Mouse (Mus musculus) limb, embryonic 10.5 days (tissue): ENCODE data around the gene Syt7. TPM values are rescaled to one million over a fixed set of nuclear protein-coding genes. Genes with fewer than 3 reads are reported as not detected.

Experiments used
- DNase-seq: peaks from one replicate; pipeline ENCODE4 v3.0.0-alpha.2; 2017; ENCODE audit warnings: low spot score
- H3K27ac ChIP-seq: fragments of 300-500 bp; sonication (generic); 2 replicates; pipeline ENCODE4 v1.5.1; 2016; ENCODE audit warnings: mild to moderate bottlenecking
- H3K27me3 ChIP-seq: fragments of 300-500 bp; sonication (generic); 2 replicates; pipeline ENCODE4 v1.6.1; 2016; ENCODE audit warnings: low read depth, mild to moderate bottlenecking; ENCODE audit not compliant: poor library complexity, severe bottlenecking
- H3K36me3 ChIP-seq: fragments of 300-500 bp; sonication (generic); 2 replicates; pipeline ENCODE4 v1.6.1; 2016; ENCODE audit warnings: mild to moderate bottlenecking, moderate library complexity
- H3K4me1 ChIP-seq: fragments of 300-500 bp; sonication (generic); 2 replicates; pipeline ENCODE4 v1.6.1; 2016
- H3K4me3 ChIP-seq: fragments of 300-500 bp; sonication (generic); 2 replicates; pipeline ENCODE4 v1.5.1; 2016; ENCODE audit warnings: mild to moderate bottlenecking, moderate library complexity
- H3K9me3 ChIP-seq: fragments of 300-500 bp; sonication (generic); replicated peaks from 2 replicates; pipeline ENCODE4 v1.6.1; 2016; ENCODE audit warnings: mild to moderate bottlenecking
- WGBS: fragments of 180-500 bp; shearing (Covaris S2); methylation state at CpG from one replicate; pipeline ENCODE4 v1.1.7; 2016; 5-methylcytosine and 5-hydroxymethylcytosine counted together
- polyA plus RNA-seq: library from polyadenylated mRNA; unstranded; fragments of >200 nt; fragmentation: Nextera tagmentation; extraction: Ambion mirVana; gene quantifications from 2 replicates; pipeline ENCODE4 v1.2.1, GENCODE M21; 2016

The Syt7 gene
- polyA plus RNA-seq, 1 experiment from 2014 or later: 0.33 TPM

DNA sequence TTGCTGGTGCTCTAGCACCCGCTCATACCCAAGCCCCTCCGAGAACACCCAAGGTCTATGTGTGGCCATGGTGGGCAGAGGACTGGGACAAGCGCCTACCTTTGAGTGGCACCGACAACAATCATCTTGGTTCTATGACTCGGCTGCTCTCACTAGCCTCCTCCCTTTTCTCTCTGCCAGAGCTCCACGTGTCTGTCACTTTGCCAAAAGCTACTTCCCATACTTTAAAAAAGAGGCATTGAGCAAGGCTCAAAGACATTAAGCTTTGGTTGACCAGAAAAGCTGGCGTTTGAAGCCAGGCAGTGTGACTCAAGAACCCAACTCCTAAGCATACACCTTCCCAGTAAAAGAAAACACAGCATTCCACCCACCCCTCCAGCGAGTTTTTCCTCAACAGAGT, 69.2 kb downstream of the Syt7 start:
- WGBS: 39% methylated on average over 8 of the region's 8 CpGs
- Histone ChIP-seq H3K9me3 (no peaks in the 10 kb centered on the region), H3K4me1 (peaks cover 27% of the 10 kb centered on the region), H3K27me3 (peaks cover 100% of the 10 kb centered on the region), H3K27ac (no peak overlapping the region), H3K4me3 (peak overlapping the region; percentile 61), H3K36me3 (no peaks in the 10 kb centered on the region)
- no peak for DNase-seq

DNA sequence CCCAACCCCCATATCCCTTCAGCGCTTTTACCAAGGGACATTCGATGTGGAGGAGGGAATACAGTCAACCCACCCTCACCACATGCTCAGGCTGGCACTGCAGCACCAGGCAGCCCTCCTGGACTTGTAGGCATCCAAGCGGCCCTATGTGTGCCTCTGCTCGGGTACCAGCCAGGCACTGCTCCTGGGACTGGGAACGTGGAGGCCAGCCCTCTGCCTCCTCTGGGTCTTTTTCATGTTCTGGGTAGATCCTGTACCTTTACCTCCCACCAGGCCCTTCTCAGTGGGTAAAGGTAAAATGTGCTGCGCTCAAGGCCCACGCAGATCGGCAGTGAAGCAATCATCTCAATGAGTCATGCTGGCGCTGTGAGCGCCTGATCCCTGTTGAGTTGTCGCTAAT, 71.0 kb downstream of the Syt7 start:
- Histone ChIP-seq H3K36me3 (no peaks in the 10 kb centered on the region), H3K9me3 (no peaks in the 10 kb centered on the region), H3K27ac (no peak overlapping the region), H3K27me3 (peaks cover 94% of the 10 kb centered on the region), H3K4me1 (peaks cover 33% of the 10 kb centered on the region), H3K4me3 (no peak overlapping the region)
- DNase-seq: no peak
- WGBS: 55% methylated on average over 11 of the region's 11 CpGs

DNA sequence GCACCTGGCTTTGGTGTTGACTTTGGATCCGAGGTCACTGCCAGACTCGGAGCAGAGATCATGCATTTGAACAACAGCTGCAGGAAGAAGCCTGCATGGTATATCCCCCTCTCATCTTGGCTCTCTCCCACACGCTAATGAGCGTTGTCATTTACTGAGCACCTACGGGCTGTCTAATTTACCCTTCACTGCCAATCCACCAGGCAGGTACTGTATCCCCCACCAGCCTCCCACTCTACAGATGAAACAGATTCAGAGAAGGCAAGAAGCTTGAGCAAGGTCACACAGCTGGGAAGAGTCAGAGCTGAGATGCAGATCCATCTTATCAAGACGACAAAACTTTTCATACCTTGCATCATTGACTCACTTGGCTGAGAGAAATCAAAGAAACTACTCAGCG, 72.7 kb downstream of the Syt7 start:
- H3K36me3 ChIP-seq: no peaks in the 10 kb centered on the region
- DNase-seq: no peak
- no peak overlapping the region for H3K4me3 ChIP-seq
- no peak overlapping the region for H3K27ac ChIP-seq
- H3K27me3 ChIP-seq: peaks cover 77% of the 10 kb centered on the region
- WGBS: 44% methylated on average over 7 of the region's 7 CpGs
- H3K4me1 ChIP-seq: peaks cover 28% of the 10 kb centered on the region
- no peaks in the 10 kb centered on the region for H3K9me3 ChIP-seq

DNA sequence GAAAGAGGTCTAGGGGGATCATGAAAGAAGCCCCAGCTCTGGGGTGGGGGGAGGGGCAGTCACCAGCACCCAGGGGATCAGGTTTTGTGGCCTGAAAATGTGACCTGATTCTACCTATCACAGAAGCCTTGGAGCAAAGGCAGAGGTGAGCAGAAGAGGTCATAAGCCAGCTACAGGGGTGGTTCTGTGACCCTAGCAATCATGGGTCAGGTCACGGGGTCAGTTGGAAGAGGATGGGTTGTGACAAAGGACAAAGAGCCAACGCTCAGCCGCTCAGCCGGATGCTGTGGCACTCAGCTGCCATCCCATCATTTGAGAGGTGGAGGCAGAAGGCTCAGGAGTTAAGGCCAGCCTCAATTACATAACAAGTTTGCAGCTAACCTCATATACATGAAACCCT, 75.5 kb downstream of the Syt7 start:
- Histone ChIP-seq H3K27me3 (peaks cover 52% of the 10 kb centered on the region), H3K36me3 (no peaks in the 10 kb centered on the region), H3K9me3 (no peaks in the 10 kb centered on the region), H3K4me3 (no peak overlapping the region), H3K27ac (no peak overlapping the region; the same call in 1 of the 2 replicates), H3K4me1 (peaks cover 21% of the 10 kb centered on the region)
- 21% methylated on average over 4 of the region's 4 CpGs for WGBS
- no peak for DNase-seq

DNA sequence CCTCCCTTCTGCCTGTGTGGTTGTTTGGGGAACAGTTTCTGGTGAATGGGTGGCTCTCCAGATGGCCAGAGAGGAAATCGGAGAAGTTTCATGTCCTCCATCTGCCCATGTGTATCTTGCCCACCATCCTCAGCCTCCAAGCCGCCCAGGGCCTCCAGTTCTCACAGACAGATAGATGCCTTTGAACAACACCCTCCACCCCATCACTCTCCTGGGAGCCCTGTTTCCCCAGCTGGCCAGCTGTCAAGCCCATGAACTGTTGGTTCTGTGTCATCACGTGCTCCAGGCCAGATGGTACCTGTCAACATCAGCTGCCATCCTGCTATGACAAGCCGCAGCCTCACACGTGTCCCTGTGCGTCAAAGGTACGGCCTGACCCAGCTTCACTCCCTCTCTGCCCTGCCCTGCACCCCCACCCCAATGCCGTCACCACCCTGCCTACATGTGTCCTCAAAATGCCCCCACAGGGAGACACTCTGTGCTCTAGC, 80.3 kb downstream of the Syt7 start:
- Histone ChIP-seq H3K27me3 (peaks cover 11% of the 10 kb centered on the region; the same call in 1 of the 2 replicates), H3K27ac (no peak overlapping the region), H3K4me3 (no peak overlapping the region), H3K9me3 (no peaks in the 10 kb centered on the region), H3K36me3 (no peaks in the 10 kb centered on the region), H3K4me1 (peaks cover 13% of the 10 kb centered on the region; the same call in 1 of the 2 replicates)
- DNase-seq: no peak
- WGBS: 60% methylated on average over 8 of the region's 8 CpGs

DNA sequence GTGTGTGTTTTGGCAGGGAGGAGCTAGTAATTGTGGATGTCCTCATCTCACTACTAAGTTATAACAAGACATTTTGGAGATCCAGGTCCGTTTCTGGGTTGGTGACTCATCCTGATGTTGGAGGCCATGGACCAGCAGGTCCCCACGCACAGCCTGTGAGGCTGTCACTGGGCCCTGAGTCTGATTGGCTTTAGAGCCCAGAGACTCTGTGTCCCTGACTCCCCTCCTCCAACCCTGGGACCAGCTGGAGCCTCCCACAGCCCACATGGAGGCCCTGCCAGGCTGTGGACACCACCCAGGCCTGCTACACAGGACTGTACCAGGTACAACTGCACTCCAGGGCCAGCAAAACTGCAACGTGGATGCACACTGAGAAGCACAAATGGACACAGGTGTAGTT, 84.1 kb downstream of the Syt7 start:
- H3K4me3 ChIP-seq: no peak overlapping the region
- H3K9me3 ChIP-seq: no peaks in the 10 kb centered on the region
- peaks cover 13% of the 10 kb centered on the region; the same call in 1 of the 2 replicates for H3K27me3 ChIP-seq
- H3K4me1 ChIP-seq: peaks cover 10% of the 10 kb centered on the region; the same call in 1 of the 2 replicates
- 72% methylated on average over 3 of the region's 3 CpGs for WGBS
- no peak for DNase-seq
- no peak overlapping the region for H3K27ac ChIP-seq
- no peaks in the 10 kb centered on the region for H3K36me3 ChIP-seq

- no peak overlapping the region for H3K27ac ChIP-seq
Observed at GRCm38 (mm10) chr19:10473779-10474178, 84.9 kb downstream of the Syt7 start.

DNA sequence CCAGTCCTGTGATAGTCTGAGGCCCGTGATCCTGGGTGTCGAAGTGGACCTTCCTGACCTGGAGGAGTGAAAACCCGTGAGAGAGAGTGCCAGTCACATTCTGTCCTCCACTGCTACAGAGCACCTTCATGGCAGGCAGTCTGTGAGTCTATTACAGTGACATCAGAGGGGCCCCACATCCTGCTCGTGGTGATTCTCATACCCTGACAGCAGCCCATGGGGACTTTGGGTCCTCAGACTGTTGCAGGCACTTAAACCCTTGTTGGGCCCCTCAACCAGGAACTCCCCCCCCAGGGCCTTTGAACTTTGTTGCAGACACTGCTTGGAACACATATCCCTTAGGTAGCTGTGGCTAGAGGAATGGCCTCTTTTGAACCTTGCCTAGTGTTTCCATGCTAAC, 90.7 kb downstream of the Syt7 start:
- Histone ChIP-seq H3K4me1 (peaks cover 5% of the 10 kb centered on the region; the same call in 1 of the 2 replicates), H3K9me3 (no peaks in the 10 kb centered on the region), H3K4me3 (no peak overlapping the region), H3K27ac (no peak overlapping the region), H3K27me3 (peaks cover 8% of the 10 kb centered on the region; the same call in 1 of the 2 replicates), H3K36me3 (no peaks in the 10 kb centered on the region)
- 56% methylated on average over 4 of the region's 4 CpGs for WGBS
- DNase-seq: no peak

More at GRCm38 (mm10) chr19:10473779-10474178, 84.9 kb downstream of the Syt7 start:
- no peaks in the 10 kb centered on the region for H3K36me3 ChIP-seq
- 19% methylated on average over 6 of the region's 6 CpGs for WGBS
- H3K27me3 ChIP-seq: peaks cover 13% of the 10 kb centered on the region; the same call in 1 of the 2 replicates
- peaks cover 9% of the 10 kb centered on the region; the same call in 1 of the 2 replicates for H3K4me1 ChIP-seq
- H3K9me3 ChIP-seq: no peaks in the 10 kb centered on the region
- no peak for DNase-seq
- H3K4me3 ChIP-seq: no peak overlapping the region

DNA sequence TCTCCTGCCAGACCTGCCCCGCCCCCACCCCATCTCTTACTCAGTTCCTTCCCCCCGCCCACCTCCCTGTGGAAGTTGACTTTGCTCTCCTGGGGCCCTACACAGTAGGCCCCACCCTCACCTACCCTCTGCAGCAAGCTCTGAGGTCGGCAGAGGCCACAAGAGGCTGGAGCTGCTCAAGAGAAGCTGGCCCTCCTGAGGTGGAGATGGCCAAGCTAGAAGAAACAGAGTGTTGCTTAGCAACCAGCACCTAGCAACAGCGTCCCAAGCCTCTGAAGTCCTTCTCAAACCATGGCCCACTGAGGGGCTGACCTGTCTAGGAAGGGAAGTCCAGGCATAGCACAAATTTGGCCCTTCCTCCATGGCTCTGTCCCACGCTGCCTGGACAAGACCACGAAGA, 93.8 kb downstream of the Syt7 start, which contains the start of gene Ppp1r32:
Gene Ppp1r32, minus strand, starts transcription at position 226 of the 400 bp plus-strand sequence.
- DNase-seq: peak; percentile 62
- H3K27me3 ChIP-seq: peaks cover 14% of the 10 kb centered on the region; the same call in 1 of the 2 replicates
- H3K4me1 ChIP-seq: peaks cover 5% of the 10 kb centered on the region; the same call in 1 of the 2 replicates
- no peaks in the 10 kb centered on the region for H3K36me3 ChIP-seq
- no peak within 1 kb of the TSS for H3K27ac ChIP-seq
- H3K4me3 ChIP-seq: no peak within 1 kb of the TSS
- WGBS: 33% methylated on average over 6 of the region's 6 CpGs
- H3K9me3 ChIP-seq: no peaks in the 10 kb centered on the region

GRCm38 (mm10) chr19:10486264-10486738, 97.4 kb downstream of the Syt7 start:
- Histone ChIP-seq H3K9me3 (no peaks in the 10 kb centered on the region), H3K4me3 (no peak overlapping the region), H3K36me3 (no peaks in the 10 kb centered on the region), H3K27ac (no peak overlapping the region), H3K4me1 (peaks cover 5% of the 10 kb centered on the region; the same call in 1 of the 2 replicates), H3K27me3 (peaks cover 10% of the 10 kb centered on the region; the same call in 1 of the 2 replicates)
- 22% methylated on average over 9 of the region's 9 CpGs for WGBS
- DNase-seq: peak; percentile 62

DNA sequence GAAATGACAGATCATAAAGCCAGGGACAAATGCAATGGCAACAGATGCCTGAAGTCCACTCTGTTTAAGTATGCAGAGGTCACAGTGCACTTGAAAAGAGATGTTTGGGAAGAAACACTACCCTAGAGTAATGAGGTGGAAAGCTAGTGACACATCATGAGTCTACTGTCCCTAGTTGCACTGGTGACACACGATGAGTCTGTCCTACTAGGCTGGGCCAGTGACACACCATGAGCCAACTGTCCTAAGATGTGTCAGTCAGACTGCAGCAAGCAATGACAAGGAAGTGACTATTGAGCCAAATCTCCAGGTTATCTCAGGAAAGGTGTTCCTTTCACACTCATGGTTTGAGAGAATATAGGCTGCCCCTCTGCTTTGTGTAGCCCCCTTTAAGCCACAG, 106.8 kb downstream of the Syt7 start:
- 87% methylated on average over 1 of the region's 1 CpGs for WGBS
- no peaks in the 10 kb centered on the region for H3K9me3 ChIP-seq
- peaks cover 19% of the 10 kb centered on the region for H3K4me1 ChIP-seq
- H3K27me3 ChIP-seq: no peaks in the 10 kb centered on the region
- no peak overlapping the region for H3K27ac ChIP-seq
- no peak overlapping the region for H3K4me3 ChIP-seq
- no peak for DNase-seq
- peaks cover 18% of the 10 kb centered on the region for H3K36me3 ChIP-seq

DNA sequence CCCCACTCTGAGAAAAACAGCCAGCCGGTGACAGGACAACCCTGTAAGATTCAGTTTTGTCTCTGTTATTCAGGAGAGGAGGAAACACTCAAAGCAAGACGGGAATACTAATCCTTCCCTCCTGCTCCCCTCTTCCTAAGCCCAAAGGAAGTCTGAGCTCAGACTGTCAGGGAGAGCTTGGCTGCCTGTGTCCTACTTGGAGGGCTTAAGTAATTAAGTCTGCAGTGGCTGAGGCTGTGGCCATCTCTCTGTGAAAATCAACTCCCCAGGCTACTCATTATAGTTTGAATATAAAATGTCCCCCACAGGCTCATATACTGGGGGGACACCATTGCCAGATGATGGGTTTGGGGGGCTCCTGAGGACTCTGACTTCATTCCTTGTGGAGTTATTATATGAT, 108.1 kb downstream of the Syt7 start:
- WGBS: 69% methylated on average over 2 of the region's 2 CpGs
- Histone ChIP-seq H3K9me3 (no peaks in the 10 kb centered on the region), H3K4me1 (peaks cover 16% of the 10 kb centered on the region), H3K27ac (no peak overlapping the region), H3K27me3 (no peaks in the 10 kb centered on the region), H3K4me3 (no peak overlapping the region), H3K36me3 (peaks cover 31% of the 10 kb centered on the region)
- DNase-seq: no peak

DNA sequence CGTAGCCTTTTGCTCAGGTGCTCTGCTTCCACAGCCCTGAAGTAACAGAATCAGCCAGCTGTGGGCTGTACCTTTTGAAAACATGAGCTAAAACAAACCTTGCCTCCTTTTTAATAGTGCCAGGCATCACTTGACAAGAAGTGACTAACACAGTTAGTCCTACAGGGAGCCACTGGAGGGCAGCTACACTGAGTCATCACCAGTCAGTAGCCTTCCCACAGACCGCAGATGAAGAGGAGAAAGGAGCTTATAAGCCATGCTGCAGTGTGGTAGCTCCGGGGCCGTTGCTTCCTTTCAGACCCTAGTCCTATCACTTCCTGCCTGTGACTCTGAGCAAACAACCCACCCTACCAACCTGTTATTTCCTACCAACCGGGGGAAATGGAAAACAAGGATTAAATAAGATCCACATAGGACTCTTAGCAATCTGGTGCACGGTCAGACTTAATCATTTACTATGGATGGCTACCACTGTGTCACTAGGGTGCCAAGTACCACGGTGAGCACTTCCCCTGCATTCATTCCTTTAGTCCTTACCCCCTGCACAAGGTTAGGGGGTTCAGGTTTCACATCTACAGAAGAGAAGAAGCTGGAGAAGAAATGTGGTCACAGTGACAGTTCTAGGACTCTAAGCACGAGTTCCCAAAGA, 108.7 kb downstream of the Syt7 start:
- H3K27me3 ChIP-seq: no peaks in the 10 kb centered on the region
- no peak overlapping the region for H3K27ac ChIP-seq
- peaks cover 37% of the 10 kb centered on the region for H3K36me3 ChIP-seq
- no peak overlapping the region for H3K4me3 ChIP-seq
- peaks cover 9% of the 10 kb centered on the region for H3K4me1 ChIP-seq
- no peaks in the 10 kb centered on the region for H3K9me3 ChIP-seq
- WGBS: 68% methylated on average over 8 of the region's 8 CpGs
- DNase-seq: no peak
